Mouse (Mus musculus) limb, embryonic 14.5 days (tissue): ENCODE measurements at regions not wholly inside any gene's neighbourhood (a gene's known extent, or its start where the extent isn't known, plus 50 kb on each side); places are given as distances from the start of the nearest gene placed in this dataset.

ENCODE experiments used
- ATAC-seq: fragments of 200-750 bp; cut with Nextera tagmentation; 2 replicates; pipeline ENCODE4 v1.8.0; 2017; ENCODE audit warnings: low read depth, moderate number of reproducible peaks, moderate TSS enrichment; ENCODE audit not compliant: low FRiP score
- DNase-seq: peaks from one replicate; pipeline ENCODE4 v3.0.0-alpha.2; 2015; ENCODE audit warnings: low spot score
- H3K27ac ChIP-seq: fragments of 300-500 bp; sonication (generic); replicated peaks from 2 replicates; pipeline ENCODE4 v1.5.1; 2014; ENCODE audit warnings: low read depth, mild to moderate bottlenecking, low read length, moderate library complexity, mixed read lengths
- H3K27me3 ChIP-seq: fragments of 300-500 bp; sonication (generic); 2 replicates; pipeline ENCODE4 v1.6.1; 2014; ENCODE audit warnings: low read length, mixed read lengths; ENCODE audit not compliant: control insufficient read depth, insufficient read depth
- H3K36me3 ChIP-seq: fragments of 300-500 bp; sonication (generic); 2 replicates; pipeline ENCODE4 v1.6.1; 2014; ENCODE audit warnings: mild to moderate bottlenecking, low read length, moderate library complexity, mixed read lengths; ENCODE audit not compliant: control insufficient read depth, insufficient read depth
- H3K4me1 ChIP-seq: fragments of 300-500 bp; sonication (generic); 2 replicates; pipeline ENCODE4 v1.6.1; 2014; ENCODE audit warnings: antibody characterized with exemption, low read length, mixed read lengths; ENCODE audit not compliant: control insufficient read depth, insufficient read depth
- H3K4me2 ChIP-seq: fragments of 300-500 bp; sonication (generic); replicated peaks from 2 replicates; pipeline ENCODE4 v1.6.1; 2014; ENCODE audit warnings: low read depth, mild to moderate bottlenecking, low read length, moderate library complexity; ENCODE audit not compliant: severe bottlenecking
- H3K4me3 ChIP-seq: fragments of 300-500 bp; sonication (generic); replicated peaks from 2 replicates; pipeline ENCODE4 v1.5.1; 2014; ENCODE audit warnings: low read length
- H3K9ac ChIP-seq: fragments of 300-500 bp; sonication (generic); 2 replicates; pipeline ENCODE4 v1.6.1; 2014; ENCODE audit warnings: mild to moderate bottlenecking, low read depth, low read length, moderate library complexity; ENCODE audit not compliant: severe bottlenecking
- H3K9me3 ChIP-seq: fragments of 300-500 bp; sonication (generic); 2 replicates; pipeline ENCODE4 v1.6.1; 2016; ENCODE audit warnings: low read length; ENCODE audit not compliant: control insufficient read depth
- POLR2A ChIP-seq: fragments of 200-500 bp; IDR thresholded peaks from 2 replicates; pipeline ENCODE4 v1.8.0; 2012; ENCODE audit warnings: inconsistent platforms, mild to moderate bottlenecking, moderate library complexity, borderline replicate concordance; ENCODE audit not compliant: insufficient read depth, insufficient read length; ENCODE audit errors: extremely low read depth
- WGBS: fragments of 180-500 bp; shearing (Covaris S2); extraction: QIAGEN DNeasy Blood & Tissue Kit; methylation state at CpG from one replicate; pipeline ENCODE4 v1.1.7; 2014; 5-methylcytosine and 5-hydroxymethylcytosine counted together

- DNase-seq, result no peak
- Histone ChIP-seq H3K9me3 (no peaks in the 10 kb centered on the region), H3K36me3 (no peaks in the 10 kb centered on the region), H3K27me3 (no peaks in the 10 kb centered on the region), H3K4me2 (no peak overlapping the region), H3K9ac (no peak overlapping the region), H3K4me3 (no peak overlapping the region), H3K4me1 (no peaks in the 10 kb centered on the region), H3K27ac (no peak overlapping the region)
- 77% methylated on average over 1 of the region's 1 CpGs for WGBS
- ATAC-seq, result no peak
- TF ChIP-seq POLR2A, result no peak
Measured at GRCm38 (mm10) chr1:73673851-73674235, 450.4 kb downstream of the Tns1 start.

GRCm38 (mm10) chr1:73673191-73673850, 450.9 kb downstream of the Tns1 start:
- H3K4me1 ChIP-seq, result no peaks in the 10 kb centered on the region
- H3K36me3 ChIP-seq, result no peaks in the 10 kb centered on the region
- no peak overlapping the region for H3K4me2 ChIP-seq
- H3K9ac ChIP-seq, result no peak overlapping the region
- 50% methylated on average over 4 of the region's 4 CpGs for whole genome bisulfite sequencing
- no peak overlapping the region for H3K27ac ChIP-seq
- DNase-seq (no peak), ATAC-seq (no peak)
- H3K9me3 ChIP-seq, result no peaks in the 10 kb centered on the region
- no peak for TF ChIP-seq POLR2A
- no peak overlapping the region for H3K4me3 ChIP-seq
- H3K27me3 ChIP-seq, result no peaks in the 10 kb centered on the region

- Histone ChIP-seq H3K4me2 (no peak overlapping the region), H3K36me3 (no peaks in the 10 kb centered on the region), H3K4me3 (no peak overlapping the region), H3K9ac (no peak overlapping the region), H3K9me3 (no peaks in the 10 kb centered on the region), H3K27me3 (no peaks in the 10 kb centered on the region), H3K27ac (no peak overlapping the region), H3K4me1 (no peaks in the 10 kb centered on the region)
- DNase-seq (no peak), ATAC-seq (no peak)
- WGBS, result 79% methylated on average over 4 of the region's 4 CpGs
- TF ChIP-seq POLR2A, result no peak
Measured at GRCm38 (mm10) chr1:73672239-73672638, 452.0 kb downstream of the Tns1 start.

- Histone ChIP-seq H3K9ac (no peak overlapping the region), H3K27me3 (no peaks in the 10 kb centered on the region), H3K9me3 (no peaks in the 10 kb centered on the region), H3K36me3 (no peaks in the 10 kb centered on the region), H3K27ac (no peak overlapping the region), H3K4me1 (no peaks in the 10 kb centered on the region), H3K4me2 (no peak overlapping the region), H3K4me3 (no peak overlapping the region)
- DNase-seq (no peak), ATAC-seq (no peak)
- 70% methylated on average over 2 of the region's 2 CpGs for WGBS
- TF ChIP-seq POLR2A, result no peak
Measured at GRCm38 (mm10) chr1:73668691-73669090, 455.6 kb downstream of the Tns1 start.

GRCm38 (mm10) chr1:73663546-73663945, 460.7 kb downstream of the Tns1 start:
- no peak for ATAC-seq
- no peak overlapping the region for H3K27ac ChIP-seq
- H3K4me1 ChIP-seq, result no peaks in the 10 kb centered on the region
- DNase-seq, result no peak
- no peak for TF ChIP-seq POLR2A
- H3K9me3 ChIP-seq, result no peaks in the 10 kb centered on the region
- H3K36me3 ChIP-seq, result no peaks in the 10 kb centered on the region
- no peak overlapping the region for H3K4me2 ChIP-seq
- no peak overlapping the region for H3K4me3 ChIP-seq
- no peak overlapping the region for H3K9ac ChIP-seq
- 50% methylated on average over 1 of the region's 1 CpGs for WGBS
- no peaks in the 10 kb centered on the region for H3K27me3 ChIP-seq

GRCm38 (mm10) chr1:73645011-73645410, 479.2 kb downstream of the Tns1 start:
- ATAC-seq, result no peak
- Histone ChIP-seq H3K4me3 (no peak overlapping the region), H3K36me3 (no peaks in the 10 kb centered on the region), H3K9ac (no peak overlapping the region), H3K9me3 (no peaks in the 10 kb centered on the region), H3K4me1 (peaks cover 17% of the 10 kb centered on the region), H3K27me3 (no peaks in the 10 kb centered on the region), H3K27ac (no peak overlapping the region), H3K4me2 (no peak overlapping the region)
- WGBS, result 63% methylated on average over 3 of the region's 3 CpGs
- DNase-seq, result no peak
- no peak for TF ChIP-seq POLR2A
